Mouse (Mus musculus): ENCODE data around the gene Kdm2a.

GRCm38 (mm10) chr19:4397798-4398629 lies at the start of gene Kdm2a:
- TF ChIP-seq CTCF (IDR thresholded peaks at IDR 0.05) (no peak), EP300 (IDR thresholded peaks at IDR 0.05) (no peak)

All from lung, postnatal 0 days (tissue).